8 mouse cellular contexts compared by ENCODE assay signal in the genomic region with DNA sequence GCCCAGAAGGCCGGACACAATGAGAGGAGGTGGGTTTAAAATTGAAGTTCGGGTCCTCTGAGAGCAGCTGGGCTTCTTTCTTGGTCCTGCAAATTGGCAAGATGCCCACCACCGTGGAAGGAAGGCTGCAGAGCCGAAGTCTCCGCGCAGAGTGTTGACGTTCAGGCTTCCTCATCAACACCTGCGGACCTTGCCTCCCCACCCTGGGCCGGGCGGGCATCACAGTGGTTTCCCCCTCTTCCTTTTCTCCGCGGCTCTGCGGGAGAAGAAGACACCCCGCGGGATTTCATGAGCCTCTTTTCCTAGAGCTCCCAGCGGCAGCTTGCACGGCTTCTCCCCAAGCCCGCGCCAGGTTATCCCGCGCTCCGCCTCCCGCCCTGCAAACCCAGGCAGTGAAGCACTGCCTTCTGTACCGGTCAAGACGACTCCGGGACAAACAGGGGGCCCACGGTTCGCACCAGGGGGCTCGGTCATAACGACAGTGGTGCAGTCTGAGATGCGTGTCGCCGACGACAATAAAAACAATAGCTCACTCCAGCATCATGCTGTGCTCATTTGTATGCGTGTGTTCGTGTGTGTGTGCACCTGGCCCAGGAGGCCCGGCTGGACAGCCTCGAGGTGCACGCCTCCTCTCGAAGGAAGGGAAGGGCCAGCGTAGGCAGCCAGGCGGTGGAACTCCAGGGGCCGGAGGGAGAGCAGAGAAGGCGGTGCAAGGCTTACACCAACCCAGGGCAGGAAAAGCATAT. TPM values are rescaled to one million over a fixed set of nuclear protein-coding genes. Genes with fewer than 3 reads are reported as not detected.
DNase-seq lines count a peak whose midpoint lies in the region; ATAC-seq lines count a peak whose summit lies in the region.

No protein-coding gene starts in this region.

- H3K4me2 ChIP-seq in kidney, embryonic 14.5 days (replicated peaks; ENCODE audit: low read depth, low read length), result peak overlapping the region; percentile 99
- peak overlapping the region; percentile 95 for H3K4me2 ChIP-seq in liver, embryonic 16.5 days (ENCODE audit: low read depth, low read length)
- peak overlapping the region; percentile 58 for H3K4me2 ChIP-seq in neural tube, embryonic 14.5 days (ENCODE audit: low read depth, low read length)

- H3K4me3 ChIP-seq in kidney, embryonic 14.5 days (ENCODE audit: low read length), result peak overlapping the region; percentile 80
- H3K4me3 ChIP-seq in liver, embryonic 16.5 days (ENCODE audit: low read depth, low read length), result peak overlapping the region; percentile 89
- peak overlapping the region; percentile 83 for H3K4me3 ChIP-seq in neural tube, embryonic 14.5 days (ENCODE audit: low read depth, low read length)

- peak overlapping the region; percentile 89 for H3K27ac ChIP-seq in kidney, embryonic 14.5 days (ENCODE audit: low read depth, low read length)
- H3K27ac ChIP-seq in liver, embryonic 16.5 days (ENCODE audit: low read length), result peak overlapping the region; percentile 94
- H3K27ac ChIP-seq in neural tube, embryonic 14.5 days (ENCODE audit: low read depth, low read length), result peak overlapping the region; percentile 78

- H3K4me1 ChIP-seq in kidney, embryonic 14.5 days (ENCODE audit: control insufficient read depth, insufficient read depth, low read length), result peaks cover 17% of the 10 kb centered on the region
- H3K4me1 ChIP-seq in liver, embryonic 16.5 days (ENCODE audit: control insufficient read depth, low read depth, low read length), result peaks cover 18% of the 10 kb centered on the region
- H3K4me1 ChIP-seq in neural tube, embryonic 14.5 days (ENCODE audit: control insufficient read depth, insufficient read depth, low read length), result peaks cover 14% of the 10 kb centered on the region; the same call in 1 of the 2 replicates

- peak; percentile 59; the same call in 1 of the 2 replicates for ATAC-seq in kidney, embryonic 14.5 days (ENCODE audit: low FRiP score, low TSS enrichment)
- peak; percentile 30 for ATAC-seq in liver, embryonic 16.5 days (ENCODE audit: low read depth)
- ATAC-seq in neural tube, embryonic 14.5 days (ENCODE audit: low read depth), result peak; percentile 13

- H3K27me3 ChIP-seq in kidney, embryonic 14.5 days (ENCODE audit: control insufficient read depth, insufficient read depth, low read length), result no peaks in the 10 kb centered on the region
- H3K27me3 ChIP-seq in liver, embryonic 16.5 days (ENCODE audit: control insufficient read depth, insufficient read depth, low read depth, low read length), result no peaks in the 10 kb centered on the region
- no peaks in the 10 kb centered on the region for H3K27me3 ChIP-seq in neural tube, embryonic 14.5 days (ENCODE audit: control insufficient read depth, insufficient read depth, low read length)

- peak overlapping the region; percentile 73 for H3K9ac ChIP-seq in kidney, embryonic 14.5 days (ENCODE audit: low read depth, low read length)
- peak overlapping the region; percentile 93 for H3K9ac ChIP-seq in liver, embryonic 16.5 days (ENCODE audit: low read depth, low read length)
- peak overlapping the region; percentile 84 for H3K9ac ChIP-seq in neural tube, embryonic 14.5 days (replicated peaks; ENCODE audit: low read depth, low read length)

- DNase-seq in spleen, postnatal 10 days (ENCODE audit: low spot score in 2 of 2), result peak; percentile 64 to 71
- no peak for DNase-seq in spleen, adult 12 weeks (ENCODE audit: low spot score)
- peak; percentile 80 for DNase-seq in cerebellum, adult 9-10 months
- DNase-seq in frontal cortex, postnatal 14 days (ENCODE audit: low spot score in 2 of 2), result peak; percentile 51 to 56
- DNase-seq in natural killer cell, adult 2 months (ENCODE audit: low spot score in 2 of 2), result no peak

- under 1% methylated on average over 43 of the region's 44 CpGs for WGBS in kidney, embryonic 14.5 days
- under 1% methylated on average over 42 of the region's 44 CpGs for WGBS in liver, embryonic 16.5 days (ENCODE audit: insufficient replicate concordance)
- under 1% methylated on average over 43 of the region's 44 CpGs for WGBS in neural tube, embryonic 14.5 days

- peaks cover 26% of the 10 kb centered on the region for H3K36me3 ChIP-seq in kidney, embryonic 14.5 days (ENCODE audit: control insufficient read depth, insufficient read depth, low read length)
- peaks cover 20% of the 10 kb centered on the region for H3K36me3 ChIP-seq in liver, embryonic 16.5 days (ENCODE audit: control insufficient read depth, insufficient read depth)
- peaks cover 19% of the 10 kb centered on the region for H3K36me3 ChIP-seq in neural tube, embryonic 14.5 days (ENCODE audit: control insufficient read depth, insufficient read depth, low read length)

- H3K9me3 ChIP-seq in kidney, embryonic 14.5 days (ENCODE audit: control insufficient read depth, low read length), result no peaks in the 10 kb centered on the region
- no peaks in the 10 kb centered on the region for H3K9me3 ChIP-seq in liver, embryonic 16.5 days (replicated peaks; ENCODE audit: control insufficient read depth, low read length)
- no peaks in the 10 kb centered on the region for H3K9me3 ChIP-seq in neural tube, embryonic 14.5 days (ENCODE audit: control insufficient read depth, low read length)

RNA-seq across cellular contexts. Expression of a gene that starts 0.7 kb away (rescaled TPM):
- 31.9 and 50.8 TPM in 2 replicates for polyA plus RNA-seq in kidney, embryonic 14.5 days (2014; fragmentation: Nextera tagmentation; extraction: Ambion mirVana)
- polyA plus RNA-seq in liver, embryonic 16.5 days (2015; fragmentation: Nextera tagmentation; extraction: Ambion mirVana), result 18.6 and 19.6 TPM in 2 replicates
- 46.0 and 54.1 TPM in 2 replicates for polyA plus RNA-seq in neural tube, embryonic 14.5 days (2014; fragmentation: Nextera tagmentation; extraction: Ambion mirVana)

RNA-seq across cellular contexts. Expression of a gene that starts 3.6 kb away (rescaled TPM):
- not detected in 2 replicates for polyA plus RNA-seq in kidney, embryonic 14.5 days (2014; fragmentation: Nextera tagmentation; extraction: Ambion mirVana)
- polyA plus RNA-seq in liver, embryonic 16.5 days (2015; fragmentation: Nextera tagmentation; extraction: Ambion mirVana), result 0.21 and 0.54 TPM in 2 replicates
- polyA plus RNA-seq in neural tube, embryonic 14.5 days (2014; fragmentation: Nextera tagmentation; extraction: Ambion mirVana), result 0.70 and 0.79 TPM in 2 replicates

RNA-seq across cellular contexts. Expression of a gene that starts 7.2 kb away (rescaled TPM):
- 17.4 and 24.6 TPM in 2 replicates for polyA plus RNA-seq in kidney, embryonic 14.5 days (2014; fragmentation: Nextera tagmentation; extraction: Ambion mirVana)
- 31.0 and 34.6 TPM in 2 replicates for polyA plus RNA-seq in liver, embryonic 16.5 days (2015; fragmentation: Nextera tagmentation; extraction: Ambion mirVana)
- polyA plus RNA-seq in neural tube, embryonic 14.5 days (2014; fragmentation: Nextera tagmentation; extraction: Ambion mirVana), result 35.7 and 36.2 TPM in 2 replicates

RNA-seq across cellular contexts. Expression of a gene that starts 7.2 kb away (rescaled TPM):
- polyA plus RNA-seq in kidney, embryonic 14.5 days (2014; fragmentation: Nextera tagmentation; extraction: Ambion mirVana), result 11.1 TPM in 2 replicates
- polyA plus RNA-seq in liver, embryonic 16.5 days (2015; fragmentation: Nextera tagmentation; extraction: Ambion mirVana), result 7.8 and 9.1 TPM in 2 replicates
- polyA plus RNA-seq in neural tube, embryonic 14.5 days (2014; fragmentation: Nextera tagmentation; extraction: Ambion mirVana), result 6.5 and 8.9 TPM in 2 replicates

RNA-seq across cellular contexts. Expression of a gene that starts 18.0 kb away (rescaled TPM):
- polyA plus RNA-seq in kidney, embryonic 14.5 days (2014; fragmentation: Nextera tagmentation; extraction: Ambion mirVana), result 6.2 and 20.8 TPM in 2 replicates
- 5.8 and 6.1 TPM in 2 replicates for polyA plus RNA-seq in liver, embryonic 16.5 days (2015; fragmentation: Nextera tagmentation; extraction: Ambion mirVana)
- polyA plus RNA-seq in neural tube, embryonic 14.5 days (2014; fragmentation: Nextera tagmentation; extraction: Ambion mirVana), result 1.1 and 1.6 TPM in 2 replicates

Comparison
In these comparisons a context has a peak if more than half of its experiments do, and no peak if none do; other contexts are left out.
1. DNase-seq: peak in spleen, postnatal 10 days (2 of 2), cerebellum, adult 9-10 months (single experiment) and frontal cortex, postnatal 14 days (2 of 2); none in spleen, adult 12 weeks (single experiment) and natural killer cell, adult 2 months (0 of 2).
2. Peak in every context shown above with its lines, with median percentiles within 50 percentile points of each other: ATAC-seq, H3K27ac ChIP-seq, H3K4me2 ChIP-seq, H3K4me3 ChIP-seq and H3K9ac ChIP-seq.